Mouse (Mus musculus): Measurements from ENCODE around the gene Cap2.

Cap2 gene

GRCm38 (mm10) chr13:46526645-46527044 is 25.0 kb downstream of the Cap2 start:
- DNase-seq, result no peak

DNA sequence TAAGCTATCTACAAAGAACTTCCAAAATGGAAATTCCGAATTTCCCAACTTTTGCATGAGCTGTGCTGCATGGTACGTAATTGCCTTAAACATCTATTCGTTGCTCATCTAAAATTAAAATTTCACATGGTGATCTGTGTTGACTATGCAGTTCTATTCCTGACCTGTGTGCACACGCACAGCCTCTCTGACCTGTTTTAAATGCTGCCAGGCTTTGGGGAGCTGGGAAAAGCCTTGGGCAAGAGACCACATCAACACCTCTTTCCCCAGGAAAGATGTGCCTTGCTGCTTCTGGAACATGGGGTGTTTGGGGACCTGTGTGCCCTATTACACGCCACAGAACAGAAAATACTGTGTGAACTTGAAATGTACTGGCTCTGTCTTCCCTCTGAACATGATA is 25.7 kb downstream of the Cap2 start:
- DNase-seq, result no peak

DNA sequence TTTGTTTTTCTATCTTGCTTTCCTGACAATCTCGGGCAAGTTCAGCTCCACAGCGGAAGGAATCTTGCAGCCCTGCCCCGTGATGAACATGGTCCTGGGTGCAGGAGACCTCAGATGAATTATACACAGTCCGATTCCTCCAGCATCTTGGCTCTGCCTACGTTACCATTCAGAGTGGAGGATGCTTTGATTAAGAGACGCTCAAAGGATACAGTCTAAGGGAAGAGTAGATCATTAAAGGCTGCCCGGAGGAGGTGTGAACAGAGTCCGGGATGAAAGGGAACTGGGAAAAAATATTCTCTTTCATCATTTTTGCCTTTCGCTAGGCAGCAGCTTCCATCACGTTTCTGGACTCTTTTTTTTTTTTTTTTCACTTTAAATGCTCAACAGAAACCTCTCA is 27.4 kb downstream of the Cap2 start:
- DNase-seq, result no peak

- no peak for DNase-seq
These were observed 28.9 kb downstream of the Cap2 start for GRCm38 (mm10) chr13:46530546-46530945.

- DNase-seq, result no peak
These were observed 30.0 kb downstream of the Cap2 start for GRCm38 (mm10) chr13:46531676-46532075.

- no peak for DNase-seq
These were observed 30.6 kb downstream of the Cap2 start for GRCm38 (mm10) chr13:46532276-46532675.

DNA sequence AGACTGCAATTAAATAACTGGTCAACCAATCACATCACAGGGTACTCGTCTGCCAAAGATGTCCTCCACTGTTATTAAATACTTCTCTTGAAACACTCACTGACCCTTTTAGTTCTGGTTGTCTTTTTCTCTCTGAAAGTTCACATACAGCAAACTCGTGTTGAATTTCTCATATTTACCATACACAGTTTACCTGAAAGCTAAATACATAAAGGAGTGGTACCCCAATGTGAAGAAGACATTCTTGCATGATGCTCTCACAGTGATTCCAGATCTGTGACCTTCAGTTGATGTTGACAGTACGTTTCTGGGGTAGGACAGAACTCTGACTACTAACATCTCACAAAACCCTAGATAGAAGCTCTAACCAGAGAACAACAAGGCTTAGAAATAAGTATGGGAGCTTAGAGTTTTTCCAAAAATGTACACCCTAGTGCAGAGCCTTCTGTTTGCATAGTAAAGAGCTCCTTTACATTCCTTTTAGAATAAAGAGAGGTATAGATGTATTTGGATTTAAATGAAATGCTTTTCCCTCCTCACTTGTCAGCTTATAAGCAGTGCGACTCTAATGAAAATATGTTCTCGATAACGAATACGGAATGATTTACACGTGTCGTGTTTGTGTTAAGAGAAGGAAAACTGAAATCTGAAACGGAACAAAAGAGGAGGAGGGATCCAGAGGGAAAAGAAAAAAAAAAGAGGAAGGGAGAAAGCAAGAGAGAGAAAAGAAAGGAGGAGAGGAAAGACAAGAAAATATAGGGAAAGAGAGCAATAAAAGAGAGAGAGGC is 31.9 kb downstream of the Cap2 start:
- no peak for DNase-seq

GRCm38 (mm10) chr13:46534171-46534968 is 32.7 kb downstream of the Cap2 start:
- DNase-seq, result no peak

GRCm38 (mm10) chr13:46534969-46535785 is 33.5 kb downstream of the Cap2 start:
- DNase-seq, result no peak

GRCm38 (mm10) chr13:46539284-46539683 is 37.6 kb downstream of the Cap2 start:
- no peak for DNase-seq

GRCm38 (mm10) chr13:46540943-46541342 is 39.3 kb downstream of the Cap2 start:
- DNase-seq, result no peak

DNA sequence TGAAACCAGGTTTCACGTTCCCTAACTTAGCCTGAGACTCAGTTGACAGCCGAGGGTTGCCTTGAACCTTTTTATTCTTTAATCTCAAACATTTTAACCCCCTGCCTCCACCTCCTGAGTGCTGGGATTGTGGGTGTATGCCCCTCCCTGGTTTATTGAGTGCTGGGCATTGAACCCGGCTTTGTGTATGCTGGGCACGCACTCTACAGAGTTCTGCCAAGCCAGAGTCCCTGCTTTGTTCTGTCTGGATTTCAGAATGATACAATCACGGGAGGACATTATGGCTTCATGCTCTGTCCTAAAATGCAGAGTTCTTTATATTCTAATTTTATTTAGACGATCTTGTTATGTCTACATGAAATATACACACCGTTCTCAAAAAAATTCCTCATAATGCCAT is 41.1 kb downstream of the Cap2 start:
- DNase-seq, result no peak

DNA sequence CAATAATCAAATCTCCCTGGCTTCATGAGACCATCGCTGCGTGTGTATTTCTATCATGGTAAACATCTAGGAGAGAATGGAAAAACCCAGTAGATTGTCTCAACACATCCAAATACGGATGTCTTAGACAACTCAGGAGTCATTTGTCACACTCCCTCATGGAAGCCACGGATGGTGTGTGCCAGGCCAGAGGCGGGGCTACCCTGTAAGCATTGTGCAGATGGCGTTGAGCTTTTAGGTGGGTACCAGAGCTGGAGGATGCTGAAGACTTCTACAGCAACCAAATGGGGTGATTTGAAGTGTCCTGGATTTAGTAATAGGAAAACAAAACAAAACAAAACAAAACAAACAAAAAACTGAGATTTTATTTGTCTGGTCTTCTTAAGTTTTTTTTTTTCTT is 43.0 kb downstream of the Cap2 start:
- DNase-seq, result no peak

GRCm38 (mm10) chr13:46545081-46545480 is 43.4 kb downstream of the Cap2 start:
- DNase-seq, result no peak

DNA sequence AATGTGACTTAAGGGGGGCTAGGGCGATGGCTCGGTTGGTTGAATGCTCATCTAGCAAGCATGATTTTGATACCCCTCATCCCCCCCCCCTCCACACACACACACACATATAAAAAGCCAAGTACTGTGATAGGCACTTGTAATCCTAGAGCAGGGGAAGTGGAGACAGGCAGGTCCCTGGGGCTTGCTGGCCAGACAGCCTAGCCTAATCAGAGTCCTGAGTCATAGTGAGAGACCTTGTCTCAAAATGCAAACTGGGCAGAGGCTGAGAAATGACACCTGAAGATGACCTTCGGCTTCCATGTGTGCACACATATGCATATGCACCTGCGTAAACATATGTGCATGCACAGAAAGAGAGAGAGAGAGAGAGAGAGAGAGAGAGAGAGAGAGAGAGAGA is 45.2 kb downstream of the Cap2 start:
- DNase-seq, result no peak

GRCm38 (mm10) chr13:46547253-46547652 is 45.6 kb downstream of the Cap2 start:
- no peak for DNase-seq

DNA sequence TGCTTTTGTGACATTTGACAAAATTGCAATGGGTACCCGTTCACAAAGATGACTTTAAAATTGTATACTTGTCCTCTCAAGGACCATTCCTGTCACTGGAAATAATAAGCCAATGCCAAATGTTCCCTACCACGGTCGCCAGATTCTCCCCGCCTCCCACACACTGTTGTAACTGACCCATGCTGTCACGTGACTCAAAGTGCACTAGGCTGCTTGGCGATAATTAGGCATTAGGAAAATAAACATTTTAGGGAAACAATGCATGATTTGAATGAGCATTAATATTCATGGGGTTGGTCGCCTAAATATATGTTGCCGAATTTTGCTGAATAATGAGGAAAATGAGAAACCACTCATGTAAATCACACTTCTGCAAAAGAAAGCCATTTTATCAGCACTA is 46.5 kb downstream of the Cap2 start:
- no peak for DNase-seq

DNA sequence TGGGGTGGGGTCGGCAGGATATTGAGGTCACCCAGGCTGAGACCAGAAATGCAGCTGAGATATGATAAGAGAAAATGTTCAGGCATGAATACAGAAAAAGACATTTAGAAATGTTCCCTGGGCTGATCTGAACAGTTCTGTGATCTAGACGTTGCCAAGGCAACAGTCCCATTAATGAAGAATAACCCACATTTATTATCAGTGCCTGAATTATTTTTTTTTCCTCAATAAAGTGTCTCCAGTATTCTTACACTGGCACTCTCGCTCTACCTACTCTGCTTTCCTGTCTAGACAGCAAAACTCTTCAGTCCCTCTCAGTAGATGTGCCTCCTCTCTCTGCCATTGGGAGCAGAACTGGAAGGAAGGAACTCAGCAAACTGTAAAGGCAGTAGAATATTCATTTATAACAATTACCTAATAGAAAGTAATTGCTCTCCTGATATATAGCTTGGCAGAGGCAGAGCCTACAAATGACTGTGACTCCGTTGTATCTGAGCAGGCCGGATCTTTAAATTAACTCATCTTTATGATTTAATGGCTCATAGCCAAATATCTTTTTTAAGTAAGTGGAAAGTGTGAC is 47.0 kb downstream of the Cap2 start:
- DNase-seq, result no peak

DNA sequence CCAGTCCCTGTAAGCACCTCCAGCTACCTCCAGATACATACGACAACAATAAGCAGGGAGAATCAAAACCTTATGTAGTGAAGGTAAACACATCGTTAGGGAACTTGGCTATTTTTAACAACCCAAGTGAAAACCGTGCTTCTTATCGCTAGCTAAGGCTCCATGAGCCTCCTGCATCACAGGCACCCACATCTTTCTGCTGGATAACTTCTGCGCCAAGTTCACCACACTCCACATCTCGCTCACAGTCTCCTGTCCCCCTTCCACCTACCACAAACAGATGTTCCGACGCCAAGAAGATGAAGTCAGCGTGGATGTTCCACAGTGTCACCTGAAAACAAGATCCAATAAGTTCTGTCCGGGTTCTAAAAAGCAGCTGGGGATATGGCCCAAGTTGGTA is 49.0 kb downstream of the Cap2 start:
- no peak for DNase-seq

DNA sequence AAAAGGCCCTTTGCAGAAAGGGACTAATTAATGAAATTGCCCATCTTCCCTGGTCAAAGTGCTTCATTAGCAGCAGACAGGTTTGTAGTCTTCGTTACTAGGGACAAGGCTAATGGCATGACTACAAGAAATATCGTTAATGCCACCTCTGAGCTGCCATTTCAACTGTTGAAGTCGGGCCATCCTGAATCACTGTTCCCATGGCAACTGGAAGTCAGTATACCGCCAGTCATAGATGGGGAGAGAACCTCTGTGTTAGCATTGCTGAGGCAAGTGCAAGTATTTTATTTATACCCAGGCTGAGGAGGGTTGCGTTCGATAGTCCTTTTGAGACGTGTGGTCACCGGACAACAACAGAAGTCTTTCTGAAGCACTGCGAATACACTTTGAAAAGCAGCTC is 53.1 kb downstream of the Cap2 start:
- DNase-seq, result no peak

DNA sequence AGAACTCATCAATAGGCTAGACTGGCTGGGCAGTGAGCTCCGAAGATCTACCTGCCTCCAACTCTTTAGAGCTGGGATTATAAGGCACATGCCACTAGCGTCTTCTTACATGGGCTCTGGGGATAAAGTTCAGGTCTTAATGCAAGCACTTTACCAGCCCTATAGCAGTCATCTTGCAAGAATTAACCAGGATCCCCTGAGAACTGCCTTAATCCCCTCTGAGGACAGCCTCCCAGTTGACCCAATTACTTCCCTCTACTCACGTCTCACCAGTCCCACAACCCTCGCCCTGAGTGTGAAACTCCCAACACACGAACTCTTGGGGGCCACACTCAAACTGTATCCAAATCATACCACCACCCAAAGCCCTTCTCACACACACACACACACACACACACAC is 64.3 kb downstream of the Cap2 start:
- DNase-seq, result no peak

DNA sequence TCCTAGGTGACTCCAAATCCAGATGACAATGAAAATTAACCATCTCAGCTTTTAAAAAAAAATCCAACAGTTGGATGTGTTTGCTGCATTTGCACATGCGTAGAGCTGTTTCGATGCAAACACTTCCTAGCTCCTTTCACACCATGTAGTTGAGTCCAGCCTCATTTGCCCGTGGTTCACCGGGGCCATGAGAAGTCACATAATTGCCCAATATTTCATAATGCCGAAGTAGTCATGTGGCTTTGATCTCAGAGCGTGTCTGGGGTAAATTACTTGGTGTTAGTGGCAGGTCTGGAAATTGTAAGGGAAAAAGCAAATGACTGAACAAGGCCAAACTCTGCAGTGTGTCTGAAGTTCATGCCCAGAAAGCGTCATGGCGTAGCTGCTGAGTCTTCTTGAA is 67.8 kb downstream of the Cap2 start:
- DNase-seq, result no peak

DNA sequence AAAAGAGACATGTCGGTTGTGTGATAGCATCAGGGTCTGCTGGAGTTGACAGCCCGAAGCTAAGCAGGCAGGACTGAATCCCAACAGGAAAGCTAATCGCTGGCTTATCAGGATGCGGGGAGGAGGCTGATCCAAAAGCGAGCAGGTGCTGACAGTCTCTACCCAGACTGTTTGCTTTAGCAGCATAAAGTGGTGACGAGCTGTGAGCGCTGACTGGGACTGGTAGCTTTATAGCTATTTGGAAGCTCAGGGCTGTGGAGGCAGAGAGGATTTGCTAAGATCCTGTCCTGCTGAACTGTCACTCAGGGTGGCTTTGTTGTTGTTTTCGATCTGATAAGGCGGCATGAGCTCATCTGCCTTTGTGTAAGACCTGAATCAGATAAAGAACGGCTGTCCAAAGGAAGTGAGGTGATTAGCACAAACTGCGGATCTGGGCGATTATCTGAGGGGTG is 69.5 kb downstream of the Cap2 start:
- no peak for DNase-seq
